Mouse (Mus musculus) heart, embryonic 12.5 days (tissue): ENCODE measurements around the gene Nid2. TPM values are rescaled to one million over a fixed set of nuclear protein-coding genes. Genes with fewer than 3 reads are reported as not detected.

Experiments used
- ATAC-seq: fragments of 200-750 bp; cut with Nextera tagmentation; 2 replicates; pipeline ENCODE4 v1.8.0; 2017; ENCODE audit warnings: moderate TSS enrichment, moderate library complexity; ENCODE audit not compliant: insufficient number of reproducible peaks, low FRiP score
- H3K27ac ChIP-seq: fragments of 300-500 bp; sonication (generic); 2 replicates; pipeline ENCODE4 v1.5.1; 2016; ENCODE audit warnings: mild to moderate bottlenecking, moderate library complexity; ENCODE audit not compliant: poor library complexity, severe bottlenecking
- H3K27me3 ChIP-seq: fragments of 300-500 bp; sonication (generic); replicated peaks from 2 replicates; pipeline ENCODE4 v1.6.1; 2016; ENCODE audit warnings: mild to moderate bottlenecking, moderate library complexity
- H3K36me3 ChIP-seq: fragments of 300-500 bp; sonication (generic); 2 replicates; pipeline ENCODE4 v1.6.1; 2016; ENCODE audit warnings: mild to moderate bottlenecking, moderate library complexity
- H3K4me1 ChIP-seq: fragments of 300-500 bp; sonication (generic); replicated peaks from 2 replicates; pipeline ENCODE4 v1.6.1; 2016; ENCODE audit warnings: mild to moderate bottlenecking
- H3K4me2 ChIP-seq: fragments of 300-500 bp; sonication (generic); 2 replicates; pipeline ENCODE4 v1.6.1; 2016; ENCODE audit warnings: mild to moderate bottlenecking, moderate library complexity
- H3K4me3 ChIP-seq: fragments of 300-500 bp; sonication (generic); 2 replicates; pipeline ENCODE4 v1.5.1; 2016; ENCODE audit warnings: mild to moderate bottlenecking
- H3K9ac ChIP-seq: fragments of 300-500 bp; sonication (generic); 2 replicates; pipeline ENCODE4 v1.6.1; 2016; ENCODE audit warnings: mild to moderate bottlenecking, moderate library complexity
- H3K9me3 ChIP-seq: fragments of 300-500 bp; sonication (generic); replicated peaks from 2 replicates; pipeline ENCODE4 v1.6.1; 2016; ENCODE audit warnings: mild to moderate bottlenecking, moderate library complexity
- whole genome bisulfite sequencing: fragments of 180-500 bp; shearing (Covaris S2); methylation state at CpG from one replicate; pipeline ENCODE4 v1.1.7; 2016; 5-methylcytosine and 5-hydroxymethylcytosine counted together
- polyA plus RNA-seq: library from polyadenylated mRNA; unstranded; fragments of >200 nt; fragmentation: Nextera tagmentation; extraction: Ambion mirVana; gene quantifications from 2 replicates; pipeline ENCODE4 v1.2.1, GENCODE M21; 2016

Gene Nid2
- 204 and 208 TPM in 2 replicates for polyA plus RNA-seq

DNA sequence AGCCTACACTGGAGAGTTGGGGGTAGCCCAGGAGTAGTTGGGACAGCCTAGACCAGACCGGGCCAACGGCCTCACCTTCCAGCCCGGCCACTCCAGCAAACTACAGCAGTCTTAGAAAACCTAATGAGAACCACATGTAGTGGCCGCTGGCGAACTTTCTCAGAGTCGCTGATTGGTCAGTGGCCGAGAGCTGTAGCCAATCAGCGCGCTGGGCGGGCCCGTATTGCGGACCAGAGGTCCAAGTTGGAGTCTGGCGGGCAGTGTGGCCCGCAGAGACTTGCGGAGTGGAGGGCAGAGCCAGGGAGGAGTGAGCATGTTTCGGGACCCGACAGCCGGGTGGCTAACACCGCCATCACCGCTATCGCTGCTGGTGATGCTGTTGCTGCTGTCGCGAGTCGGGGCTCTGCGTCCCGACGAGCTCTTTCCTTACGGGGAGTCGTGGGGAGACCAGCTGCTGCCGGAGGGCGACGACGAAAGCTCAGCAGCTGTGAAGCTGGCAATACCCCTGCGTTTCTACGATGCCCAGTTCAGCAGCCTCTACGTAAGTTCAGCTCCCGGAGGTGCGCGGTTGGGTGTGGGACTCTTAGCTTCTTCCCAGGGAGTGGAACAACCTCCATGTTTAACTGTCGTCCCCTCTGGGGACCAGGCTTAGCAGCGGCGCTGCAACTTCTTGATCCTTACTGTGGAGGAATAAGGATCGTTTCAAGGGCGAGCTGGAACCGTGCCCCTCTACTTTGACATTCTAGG lies at the start of gene Nid2:
Gene Nid2 (plus strand): TSS at position 241 of the 747 bp plus-strand sequence.
- Histone ChIP-seq H3K4me1 (peaks cover 52% of the 10 kb centered on the region), H3K4me2 (peak within 1 kb of the TSS; percentile 90), H3K4me3 (peak within 1 kb of the TSS; percentile 74), H3K27me3 (no peaks in the 10 kb centered on the region), H3K9ac (peak within 1 kb of the TSS; percentile 83), H3K27ac (peak within 1 kb of the TSS; percentile 86), H3K36me3 (peaks cover 22% of the 10 kb centered on the region), H3K9me3 (no peaks in the 10 kb centered on the region)
- WGBS: under 1% methylated on average over 45 of the region's 45 CpGs
- ATAC-seq: peak; percentile 91

DNA sequence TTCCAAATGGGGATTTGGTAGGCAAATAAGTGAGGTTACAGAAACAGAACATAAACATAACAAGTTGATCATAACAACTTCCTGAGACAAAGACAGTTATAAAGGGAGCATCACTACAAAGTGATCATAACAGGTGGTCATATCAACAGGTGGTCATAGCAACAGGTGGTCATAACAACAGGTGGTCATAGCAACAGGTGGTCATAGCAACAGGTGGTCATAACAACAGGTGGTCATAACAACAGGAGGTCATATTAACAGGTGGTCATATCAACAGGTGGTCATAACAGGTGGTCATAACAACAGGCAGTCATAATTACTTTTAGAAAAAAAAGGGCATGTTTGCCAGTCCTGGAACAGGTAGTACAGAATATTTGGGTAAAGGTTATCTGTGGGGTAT lies 49.5 kb upstream of the Nid2 start:
- Histone ChIP-seq H3K4me1 (peaks cover 10% of the 10 kb centered on the region), H3K9ac (no peak overlapping the region), H3K27ac (no peak overlapping the region), H3K4me3 (no peak overlapping the region), H3K4me2 (no peak overlapping the region), H3K9me3 (no peaks in the 10 kb centered on the region), H3K36me3 (no peaks in the 10 kb centered on the region), H3K27me3 (no peaks in the 10 kb centered on the region)
- ATAC-seq: no peak

DNA sequence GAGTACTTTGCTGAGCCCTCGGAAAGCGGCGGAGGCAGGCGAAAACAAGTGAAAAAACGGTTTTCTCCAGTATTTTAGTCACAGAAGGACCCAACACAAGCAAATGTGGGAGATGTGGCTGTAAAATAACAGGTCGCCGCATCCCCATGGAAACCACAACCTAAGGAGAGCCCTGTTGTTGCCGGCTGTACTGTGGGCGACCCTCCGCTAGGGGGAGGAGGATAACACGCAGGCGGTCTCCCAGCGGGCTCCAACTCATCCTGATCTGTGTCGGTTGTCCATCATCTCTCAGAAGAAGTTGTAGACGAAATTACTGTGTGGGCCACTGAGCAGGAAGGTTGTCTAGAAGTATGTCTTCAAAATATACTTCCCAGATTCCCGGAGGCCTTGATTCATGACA lies 45.4 kb upstream of the Nid2 start:
- Histone ChIP-seq H3K36me3 (no peaks in the 10 kb centered on the region), H3K4me1 (peaks cover 27% of the 10 kb centered on the region), H3K27me3 (no peaks in the 10 kb centered on the region), H3K9me3 (no peaks in the 10 kb centered on the region), H3K27ac (no peak overlapping the region), H3K4me3 (0 out of 2 replicates have a peak overlapping the region, but pooled peaks have one; percentile 11), H3K4me2 (peak overlapping the region; percentile 47), H3K9ac (no peak overlapping the region)
- WGBS: 7% methylated on average over 16 of the region's 16 CpGs
- 0 out of 2 replicates have a peak, but pooled peaks have one; percentile 63 for ATAC-seq

DNA sequence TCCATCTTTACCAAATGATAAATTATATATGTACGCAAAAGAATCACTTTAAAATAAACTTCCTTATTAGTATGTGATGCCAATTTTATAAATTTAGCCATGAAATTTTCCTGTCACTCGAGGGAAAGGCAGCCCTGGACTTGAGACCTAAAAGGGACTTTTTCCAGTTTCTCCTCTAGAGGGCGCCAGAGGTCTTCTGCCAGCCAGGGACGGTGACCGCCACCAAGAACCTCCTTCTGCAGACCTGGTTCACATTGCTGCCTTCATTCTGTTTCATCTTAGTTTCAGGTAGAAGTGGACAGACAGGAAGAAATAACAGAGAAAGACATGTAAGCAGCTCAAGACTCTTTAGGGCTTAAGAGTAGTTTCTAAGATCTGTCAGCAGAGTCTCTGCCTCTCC lies 44.6 kb upstream of the Nid2 start:
- Histone ChIP-seq H3K4me3 (no peak overlapping the region), H3K9me3 (no peaks in the 10 kb centered on the region), H3K4me1 (peaks cover 27% of the 10 kb centered on the region), H3K27me3 (no peaks in the 10 kb centered on the region), H3K4me2 (no peak overlapping the region), H3K9ac (no peak overlapping the region), H3K36me3 (no peaks in the 10 kb centered on the region), H3K27ac (no peak overlapping the region)
- under 1% methylated on average over 5 of the region's 5 CpGs for WGBS
- ATAC-seq: no peak

DNA sequence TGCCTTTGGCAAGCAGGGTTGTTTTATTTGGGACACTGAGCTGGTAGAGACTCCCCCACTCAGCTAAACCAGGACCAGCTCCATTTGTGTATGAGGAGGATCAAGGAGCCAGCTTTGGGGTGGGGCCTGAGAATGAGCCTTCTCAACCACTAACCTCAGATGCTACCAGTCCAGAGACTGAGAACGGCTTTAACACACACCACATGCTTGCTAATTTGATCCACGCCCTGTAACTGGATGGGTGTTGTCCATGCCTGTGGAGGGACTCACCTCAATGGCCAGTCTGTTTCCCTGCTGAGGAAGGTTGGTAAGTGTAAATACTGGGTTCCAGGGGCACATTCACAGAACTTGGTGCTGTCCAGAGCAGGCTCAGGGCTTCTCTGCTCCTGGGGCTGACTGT lies 44.1 kb upstream of the Nid2 start:
- Histone ChIP-seq H3K9me3 (no peaks in the 10 kb centered on the region), H3K36me3 (no peaks in the 10 kb centered on the region), H3K4me3 (no peak overlapping the region), H3K9ac (no peak overlapping the region), H3K4me2 (no peak overlapping the region), H3K4me1 (peaks cover 30% of the 10 kb centered on the region), H3K27ac (no peak overlapping the region), H3K27me3 (no peaks in the 10 kb centered on the region)
- 65% methylated on average over 2 of the region's 2 CpGs for WGBS
- ATAC-seq: peak; percentile 18; the same call in 1 of the 2 replicates

DNA sequence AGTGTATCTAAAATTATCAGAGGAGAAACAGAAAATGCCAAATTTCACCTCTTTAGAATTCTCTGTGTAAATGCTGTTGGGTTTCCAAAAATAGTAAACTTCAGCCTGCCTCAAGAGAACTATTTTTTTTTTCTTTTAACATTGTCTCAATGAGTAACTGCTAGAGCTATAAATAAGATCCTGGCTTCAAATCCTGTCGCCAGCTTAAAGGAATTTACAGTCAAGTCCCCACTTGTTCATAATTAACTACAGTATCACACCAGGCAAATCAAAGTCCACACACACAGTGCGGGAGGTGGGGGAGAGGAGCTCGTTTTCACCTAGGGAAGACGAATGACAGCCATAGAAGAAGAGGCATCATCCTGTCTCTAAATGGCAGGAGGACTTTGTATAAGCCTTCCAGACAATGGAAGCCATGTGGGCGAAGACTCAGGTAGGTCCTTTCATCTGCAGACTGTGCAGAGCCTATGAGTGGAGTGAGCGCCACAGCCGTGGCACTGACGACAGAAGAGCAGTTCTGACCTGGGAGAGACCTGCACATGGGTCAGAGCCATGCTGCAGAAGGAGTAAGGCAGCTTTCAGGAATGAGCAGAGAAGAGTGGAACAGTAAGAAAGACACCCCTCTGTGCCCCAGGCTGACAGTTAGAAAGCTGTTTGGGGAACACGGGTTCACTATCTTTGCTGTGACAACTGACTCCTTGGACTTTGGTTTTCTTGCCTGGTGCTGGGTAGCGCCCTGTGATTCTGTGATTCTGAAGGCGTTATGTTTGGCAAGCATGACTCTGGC lies 43.2 kb upstream of the Nid2 start:
- no peak overlapping the region for H3K9ac ChIP-seq
- WGBS: 48% methylated on average over 11 of the region's 11 CpGs
- H3K36me3 ChIP-seq: no peaks in the 10 kb centered on the region
- H3K27ac ChIP-seq: no peak overlapping the region
- H3K4me3 ChIP-seq: no peak overlapping the region
- no peak for ATAC-seq
- H3K4me2 ChIP-seq: no peak overlapping the region
- no peaks in the 10 kb centered on the region for H3K27me3 ChIP-seq
- H3K9me3 ChIP-seq: no peaks in the 10 kb centered on the region
- peaks cover 36% of the 10 kb centered on the region for H3K4me1 ChIP-seq

DNA sequence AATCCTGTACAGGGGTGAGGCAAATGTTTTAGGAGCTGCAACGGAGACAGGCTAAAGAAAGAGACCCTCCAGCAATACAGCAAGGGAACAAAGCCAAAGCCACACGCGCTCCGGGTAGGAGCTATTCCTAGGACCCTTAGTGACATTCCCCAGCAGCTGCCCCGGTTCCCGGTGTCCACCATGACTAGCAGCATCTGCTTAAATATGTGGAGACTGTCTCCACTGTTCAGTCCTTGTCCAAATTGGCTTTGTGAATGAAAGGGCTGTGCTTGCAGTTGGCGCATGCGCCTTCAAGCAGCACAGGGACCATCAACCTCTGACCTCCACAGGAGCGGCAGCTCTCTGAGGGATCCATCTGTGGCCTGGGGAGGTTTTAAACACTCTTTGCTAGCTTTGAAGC lies 41.9 kb upstream of the Nid2 start:
- Histone ChIP-seq H3K9ac (no peak overlapping the region), H3K27ac (no peak overlapping the region), H3K27me3 (no peaks in the 10 kb centered on the region), H3K36me3 (no peaks in the 10 kb centered on the region), H3K4me2 (no peak overlapping the region), H3K4me3 (no peak overlapping the region), H3K9me3 (no peaks in the 10 kb centered on the region), H3K4me1 (peaks cover 40% of the 10 kb centered on the region)
- no peak for ATAC-seq
- WGBS: 46% methylated on average over 9 of the region's 9 CpGs

DNA sequence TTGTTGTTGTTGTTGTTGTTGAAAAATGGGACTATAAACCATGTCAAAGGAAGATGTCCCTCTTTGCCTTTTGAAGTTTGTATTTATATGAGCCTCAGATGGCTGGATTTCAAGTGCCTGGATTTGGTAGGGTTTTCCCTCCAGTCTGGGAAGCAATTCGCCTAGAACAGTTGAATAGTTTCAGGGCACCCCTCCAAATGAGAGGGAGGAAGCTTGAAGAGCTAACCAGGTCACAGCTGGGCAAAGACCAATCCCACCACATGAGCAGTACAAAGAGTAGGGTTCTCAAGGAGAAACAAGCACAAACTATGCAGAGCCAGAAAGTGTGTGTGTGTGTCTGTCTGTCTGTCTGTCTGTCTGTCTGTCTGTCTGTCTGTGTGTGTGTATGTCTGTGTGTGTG lies 39.3 kb upstream of the Nid2 start:
- WGBS: 66% methylated on average over 1 of the region's 1 CpGs
- no peak overlapping the region for H3K9ac ChIP-seq
- H3K4me1 ChIP-seq: peaks cover 36% of the 10 kb centered on the region
- ATAC-seq: no peak
- no peak overlapping the region for H3K27ac ChIP-seq
- H3K9me3 ChIP-seq: no peaks in the 10 kb centered on the region
- no peak overlapping the region for H3K4me3 ChIP-seq
- H3K36me3 ChIP-seq: no peaks in the 10 kb centered on the region
- no peak overlapping the region for H3K4me2 ChIP-seq
- H3K27me3 ChIP-seq: no peaks in the 10 kb centered on the region

DNA sequence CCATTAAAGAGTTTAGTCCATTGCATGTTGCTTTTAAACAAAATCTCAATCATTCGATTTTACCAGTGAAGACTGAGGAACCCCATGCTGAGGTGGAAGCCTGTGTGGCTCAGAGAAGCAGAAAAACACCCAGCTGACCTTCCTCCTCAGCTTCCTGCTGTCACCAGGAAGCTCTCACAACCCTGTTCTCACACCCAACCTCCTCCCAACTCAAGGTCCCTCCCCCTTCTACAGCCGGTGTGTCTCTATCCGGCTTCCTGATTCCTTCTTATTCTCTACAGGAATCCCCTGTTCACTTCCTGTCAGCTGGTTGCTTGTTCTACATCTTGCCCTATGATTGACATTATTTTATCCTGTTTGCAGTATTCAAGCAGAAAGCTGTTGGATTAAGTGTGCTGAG lies 38.0 kb upstream of the Nid2 start:
- Histone ChIP-seq H3K27me3 (no peaks in the 10 kb centered on the region), H3K4me1 (peaks cover 25% of the 10 kb centered on the region), H3K9ac (no peak overlapping the region), H3K36me3 (no peaks in the 10 kb centered on the region), H3K9me3 (no peaks in the 10 kb centered on the region), H3K4me3 (no peak overlapping the region), H3K27ac (no peak overlapping the region), H3K4me2 (no peak overlapping the region)
- 25% methylated on average over 3 of the region's 3 CpGs for WGBS
- 0 out of 2 replicates have a peak, but pooled peaks have one; percentile 51 for ATAC-seq

DNA sequence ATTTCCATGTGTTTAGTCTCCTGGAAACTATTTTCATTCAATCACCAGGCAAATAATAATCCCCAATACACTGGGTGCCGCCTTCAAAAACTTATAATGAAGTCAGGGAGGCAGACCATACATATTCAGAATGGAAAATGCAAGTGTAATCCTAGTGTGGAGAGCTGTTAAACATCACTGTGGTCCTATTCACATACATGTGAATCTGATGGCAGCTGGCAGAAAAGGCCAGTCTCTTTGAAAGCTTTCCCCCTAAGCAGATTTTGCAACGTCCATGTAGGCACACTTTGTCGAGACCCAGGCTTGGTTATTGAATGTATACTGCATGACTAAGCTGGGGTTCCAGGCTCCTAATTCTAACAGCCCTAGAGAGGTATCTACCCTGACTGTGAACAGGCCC lies 32.0 kb upstream of the Nid2 start:
- H3K27me3 ChIP-seq: no peaks in the 10 kb centered on the region
- H3K4me1 ChIP-seq: no peaks in the 10 kb centered on the region
- H3K27ac ChIP-seq: no peak overlapping the region
- WGBS: 59% methylated on average over 3 of the region's 3 CpGs
- no peaks in the 10 kb centered on the region for H3K9me3 ChIP-seq
- no peak overlapping the region for H3K4me3 ChIP-seq
- no peaks in the 10 kb centered on the region for H3K36me3 ChIP-seq
- ATAC-seq: no peak
- H3K9ac ChIP-seq: no peak overlapping the region
- H3K4me2 ChIP-seq: no peak overlapping the region

DNA sequence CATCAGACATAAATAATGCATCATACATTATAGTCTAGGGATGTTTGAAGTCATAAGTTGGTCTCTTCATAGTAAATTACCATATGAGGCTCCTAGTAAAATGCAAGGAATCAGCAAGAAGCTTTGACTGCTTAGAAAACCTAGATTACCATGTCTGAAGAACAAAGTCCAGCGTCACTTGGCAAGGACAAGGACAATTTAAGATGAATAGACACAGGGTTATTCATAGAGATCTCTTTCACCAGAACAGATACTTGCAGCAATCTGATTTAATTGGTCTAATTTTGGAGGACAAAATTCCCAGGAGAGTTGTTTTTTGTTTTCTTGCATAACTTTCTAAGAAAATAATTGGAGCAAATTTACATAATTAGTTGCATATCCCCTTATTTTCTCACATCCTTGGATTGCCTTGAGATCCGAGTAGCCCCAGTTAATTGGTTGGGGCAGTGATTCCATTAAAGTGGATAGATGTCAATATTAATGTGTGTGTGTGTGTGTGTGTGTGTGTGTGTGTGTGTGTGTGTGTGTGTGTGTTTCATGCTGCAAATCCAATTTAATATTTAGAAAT lies 30.9 kb upstream of the Nid2 start:
- no peaks in the 10 kb centered on the region for H3K36me3 ChIP-seq
- no peak overlapping the region for H3K9ac ChIP-seq
- no peaks in the 10 kb centered on the region for H3K27me3 ChIP-seq
- no peaks in the 10 kb centered on the region for H3K9me3 ChIP-seq
- H3K4me3 ChIP-seq: no peak overlapping the region
- H3K4me2 ChIP-seq: no peak overlapping the region
- ATAC-seq: no peak
- no peaks in the 10 kb centered on the region for H3K4me1 ChIP-seq
- WGBS: 76% methylated on average over 2 of the region's 2 CpGs
- H3K27ac ChIP-seq: no peak overlapping the region
